Mouse (Mus musculus): ENCODE data around the gene Dock7. TPM values are rescaled to one million over a fixed set of nuclear protein-coding genes. Genes with fewer than 3 reads are reported as not detected.

Dock7 gene
- total and polyA plus RNA-seq, 2 experiments = 6.7 to 25.7 TPM

DNA sequence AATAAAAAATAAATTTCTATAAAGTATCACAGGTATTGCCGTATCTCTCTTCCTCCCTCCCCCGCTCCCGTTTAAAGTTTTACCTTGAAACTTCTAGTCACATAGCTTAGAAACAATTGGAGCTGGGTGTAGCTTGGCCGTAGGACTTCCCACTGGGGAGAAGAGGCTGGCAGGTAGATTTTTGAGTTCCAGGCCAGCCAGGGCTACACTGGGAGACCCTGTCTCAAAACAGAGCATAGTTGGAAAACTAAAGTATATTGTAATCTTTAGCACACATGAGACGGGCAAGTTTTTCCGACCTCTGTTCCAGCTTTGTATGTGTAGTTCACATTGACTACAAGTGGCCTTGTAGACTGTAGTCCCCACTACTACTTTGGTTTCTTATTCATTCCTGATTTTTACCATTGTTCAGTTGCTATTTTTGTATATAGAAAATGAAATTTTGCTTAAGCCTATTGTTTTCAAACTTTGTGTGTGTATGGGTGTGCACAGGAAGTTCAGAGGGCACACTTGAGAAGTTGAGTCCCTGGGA, 195.4 kb downstream of the Dock7 start:
- DNase-seq (ENCODE audit: extremely low read depth, low read depth, low spot score) = peak; percentile 22
- H3K9ac ChIP-seq (ENCODE audit: low read depth, low read length) = no peak overlapping the region
- WGBS = 9% methylated on average over 6 of the region's 6 CpGs
- TF ChIP-seq CTCF (IDR thresholded peaks at IDR 0.05; ENCODE audit: low read depth, low read length) = no peak
- TF ChIP-seq POLR2A (IDR thresholded peaks at IDR 0.05; ENCODE audit: extremely low read depth, insufficient read depth, low read length) = no peak
- no peaks in the 10 kb centered on the region; the same call in 1 of the 2 replicates for H3K79me2 ChIP-seq (ENCODE audit: control insufficient read depth, insufficient read depth, low read length)
- no peak overlapping the region for H3K4me3 ChIP-seq (ENCODE audit: insufficient read depth, low read depth, low read length)
- H3K36me3 ChIP-seq (ENCODE audit: control insufficient read depth, insufficient read depth, low read length) = peaks cover 7% of the 10 kb centered on the region
- H3K27ac ChIP-seq (replicated peaks; ENCODE audit: insufficient read depth, low read depth, low read length) = 0 out of 2 replicates have a peak overlapping the region, but pooled peaks have one; percentile 19
- H3K27me3 ChIP-seq (ENCODE audit: control insufficient read depth, insufficient read depth, low read length) = no peaks in the 10 kb centered on the region
- H3K4me1 ChIP-seq (ENCODE audit: control insufficient read depth, insufficient read depth, low read length) = peaks cover 9% of the 10 kb centered on the region

DNA sequence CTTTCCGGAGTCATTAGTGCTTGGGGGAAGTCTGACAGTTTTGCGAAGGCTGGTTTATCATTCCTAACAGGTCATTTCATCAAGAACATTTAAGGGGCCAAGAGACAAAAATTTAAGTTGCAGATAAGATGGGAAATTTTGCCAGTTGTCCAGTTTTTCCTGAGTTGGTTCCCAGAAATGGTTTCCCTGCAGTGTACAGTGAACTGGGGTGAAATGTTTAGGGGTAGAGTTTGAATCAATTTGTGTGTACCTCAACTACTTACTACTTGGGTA, 195.9 kb downstream of the Dock7 start:
- Histone ChIP-seq H3K36me3 (ENCODE audit: control insufficient read depth, insufficient read depth, low read length) (peaks cover 3% of the 10 kb centered on the region; the same call in 1 of the 2 replicates), H3K9ac (ENCODE audit: low read depth, low read length) (peak overlapping the region; percentile 77; the same call in 1 of the 2 replicates), H3K27me3 (ENCODE audit: control insufficient read depth, insufficient read depth, low read length) (no peaks in the 10 kb centered on the region), H3K4me3 (ENCODE audit: insufficient read depth, low read depth, low read length) (peak overlapping the region; percentile 72), H3K79me2 (ENCODE audit: control insufficient read depth, insufficient read depth, low read length) (no peaks in the 10 kb centered on the region; the same call in 1 of the 2 replicates), H3K27ac (replicated peaks; ENCODE audit: insufficient read depth, low read depth, low read length) (peak overlapping the region; percentile 89), H3K4me1 (ENCODE audit: control insufficient read depth, insufficient read depth, low read length) (peaks cover 9% of the 10 kb centered on the region)
- 0% methylated on average over 2 of the region's 2 CpGs for WGBS
- TF ChIP-seq POLR2A (IDR thresholded peaks at IDR 0.05; ENCODE audit: extremely low read depth, insufficient read depth, low read length) (no peak), CTCF (IDR thresholded peaks at IDR 0.05; ENCODE audit: low read depth, low read length) (no peak)
- DNase-seq (ENCODE audit: extremely low read depth, low read depth, low spot score) = peak; percentile 24

DNA sequence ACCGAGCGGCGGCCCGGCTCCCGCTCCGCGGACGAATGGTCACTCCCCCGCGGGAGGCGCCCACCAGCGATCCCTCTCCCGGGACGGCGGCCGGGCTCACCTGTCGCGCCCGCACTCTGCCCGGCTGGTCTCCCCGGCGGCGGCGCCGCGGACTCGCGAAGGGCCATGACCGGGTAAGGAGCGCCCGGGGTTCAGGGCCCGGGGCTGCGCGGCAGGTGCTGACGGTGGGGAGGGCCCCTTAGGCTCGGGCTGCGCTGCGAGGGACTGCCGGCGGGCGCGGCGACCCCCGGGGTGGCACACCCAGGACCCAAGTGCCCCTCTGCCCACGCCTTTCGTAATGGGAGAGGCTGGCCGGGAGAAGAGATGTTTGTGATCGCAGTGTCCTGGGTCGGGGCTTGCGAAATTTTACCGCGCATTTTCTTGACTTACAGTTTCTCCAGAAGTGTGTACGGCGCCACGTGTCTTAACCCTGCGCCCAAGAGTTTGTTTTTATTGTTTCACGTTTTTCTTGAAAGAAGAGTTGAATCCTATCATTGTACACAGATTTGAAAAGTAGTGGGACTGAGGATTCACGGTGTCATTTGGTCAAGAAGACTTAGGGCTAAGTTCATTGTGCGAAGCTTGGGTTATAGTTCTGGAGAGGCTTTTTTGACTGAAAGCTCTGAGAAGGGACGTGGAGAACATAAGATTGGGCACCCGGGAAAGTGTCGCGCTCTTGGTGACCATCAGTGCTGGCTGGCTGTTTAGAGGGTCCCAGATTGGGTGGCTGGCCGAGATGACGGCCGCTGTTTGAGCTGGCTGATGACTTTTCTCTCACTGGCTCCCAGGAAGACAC, 196.4 kb downstream of the Dock7 start:
- H3K9ac ChIP-seq (ENCODE audit: low read depth, low read length) = peak overlapping the region; percentile 88
- WGBS = under 1% methylated on average over 64 of the region's 66 CpGs
- DNase-seq (ENCODE audit: extremely low read depth, low read depth, low spot score) = peak; percentile 64
- TF ChIP-seq CTCF (IDR thresholded peaks at IDR 0.05; ENCODE audit: low read depth, low read length) (no peak), POLR2A (IDR thresholded peaks at IDR 0.05; ENCODE audit: extremely low read depth, insufficient read depth, low read length) (no peak)
- H3K4me3 ChIP-seq (ENCODE audit: insufficient read depth, low read depth, low read length) = peak overlapping the region; percentile 72
- H3K79me2 ChIP-seq (ENCODE audit: control insufficient read depth, insufficient read depth, low read length) = no peaks in the 10 kb centered on the region; the same call in 1 of the 2 replicates
- H3K4me1 ChIP-seq (ENCODE audit: control insufficient read depth, insufficient read depth, low read length) = peaks cover 9% of the 10 kb centered on the region
- peaks cover 1% of the 10 kb centered on the region; the same call in 1 of the 2 replicates for H3K36me3 ChIP-seq (ENCODE audit: control insufficient read depth, insufficient read depth, low read length)
- H3K27ac ChIP-seq (replicated peaks; ENCODE audit: insufficient read depth, low read depth, low read length) = peak overlapping the region; percentile 89
- H3K27me3 ChIP-seq (ENCODE audit: control insufficient read depth, insufficient read depth, low read length) = no peaks in the 10 kb centered on the region

DNA sequence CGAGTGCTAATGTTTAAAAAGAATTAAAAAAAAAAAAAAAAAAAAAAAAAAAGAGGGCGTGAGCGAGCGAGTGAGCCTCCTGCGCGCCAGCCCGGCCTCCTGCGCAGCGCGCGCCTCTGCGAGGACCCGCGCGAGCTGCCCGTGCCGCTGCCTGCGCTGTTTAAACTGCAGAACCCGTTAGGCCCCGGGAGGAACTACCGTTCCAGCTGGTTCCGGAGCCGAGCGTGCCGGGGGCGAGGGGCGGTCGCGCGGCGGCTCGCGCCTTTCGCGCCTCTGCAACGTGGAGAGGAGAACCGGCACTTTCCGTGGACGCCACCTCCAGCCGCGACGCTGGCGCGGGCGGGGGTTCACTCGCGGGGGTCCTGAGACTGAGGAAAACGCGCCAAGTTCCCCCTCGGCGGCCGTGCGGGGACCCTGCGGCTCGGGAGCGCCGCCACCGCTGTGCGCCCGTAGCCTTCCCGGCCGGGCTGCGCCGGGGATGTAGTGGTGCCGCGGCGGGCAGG, 197.1 kb downstream of the Dock7 start, which contains the start of gene Usp1:
Gene Usp1 (plus strand): TSS at position 243 of the 503 bp plus-strand sequence.
- H3K27ac ChIP-seq (replicated peaks; ENCODE audit: insufficient read depth, low read depth, low read length) = peak within 1 kb of the TSS; percentile 89
- WGBS = under 1% methylated on average over 67 of the region's 67 CpGs
- no peak for DNase-seq (ENCODE audit: extremely low read depth, low read depth, low spot score)

DNA sequence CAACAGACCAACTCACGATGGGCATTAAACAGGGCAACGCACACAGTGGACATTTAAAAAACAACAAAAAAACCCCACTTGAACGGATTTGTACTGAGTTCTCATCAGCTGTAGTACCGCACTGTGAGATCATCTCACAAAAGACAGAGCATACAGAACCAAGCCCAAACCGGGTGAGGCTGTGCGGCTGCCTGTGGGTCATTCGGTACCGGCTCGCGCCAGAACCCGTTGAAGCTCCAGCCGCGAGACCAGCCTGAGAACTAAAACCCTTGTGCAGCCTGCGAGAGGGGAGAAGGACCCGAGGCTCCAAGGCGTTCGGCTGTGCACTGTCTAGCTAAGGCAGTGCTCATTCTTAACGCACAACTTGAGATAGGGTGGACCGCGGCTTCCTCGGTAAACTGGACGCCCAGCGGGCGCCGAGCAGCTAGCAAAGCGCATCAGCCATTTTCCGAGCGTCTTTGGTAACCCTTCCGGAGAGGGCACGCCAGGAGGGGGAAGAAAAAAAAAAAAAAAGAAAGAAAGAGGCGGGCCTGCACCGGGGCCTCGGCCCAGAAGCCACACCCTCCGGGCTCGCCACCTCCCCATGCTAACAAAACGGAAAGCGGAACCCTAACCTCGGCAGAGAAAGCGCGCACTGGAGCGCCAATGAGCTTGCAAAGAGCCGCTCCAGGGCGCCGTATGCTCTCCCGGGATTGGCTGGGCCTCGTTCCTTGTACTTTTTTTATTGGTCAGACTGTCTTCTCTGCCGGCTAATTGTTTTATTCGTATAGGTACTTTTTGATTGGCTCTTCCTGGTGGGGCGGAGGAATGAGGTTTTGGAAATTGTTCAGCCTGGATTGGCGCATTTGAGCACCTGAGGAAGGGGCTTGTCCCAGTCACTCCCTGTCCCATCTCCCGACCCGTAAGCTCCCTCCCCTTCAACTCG, 197.8 kb downstream of the Dock7 start:
- peak; percentile 100 for DNase-seq (ENCODE audit: extremely low read depth, low read depth, low spot score)
- Histone ChIP-seq H3K27me3 (ENCODE audit: control insufficient read depth, insufficient read depth, low read length) (no peaks in the 10 kb centered on the region), H3K27ac (replicated peaks; ENCODE audit: insufficient read depth, low read depth, low read length) (peak overlapping the region; percentile 60), H3K36me3 (ENCODE audit: control insufficient read depth, insufficient read depth, low read length) (no peaks in the 10 kb centered on the region), H3K4me3 (ENCODE audit: insufficient read depth, low read depth, low read length) (peak overlapping the region; percentile 72), H3K79me2 (ENCODE audit: control insufficient read depth, insufficient read depth, low read length) (no peaks in the 10 kb centered on the region; the same call in 1 of the 2 replicates), H3K9ac (ENCODE audit: low read depth, low read length) (peak overlapping the region; percentile 70), H3K4me1 (ENCODE audit: control insufficient read depth, insufficient read depth, low read length) (peaks cover 9% of the 10 kb centered on the region)
- TF ChIP-seq POLR2A (IDR thresholded peaks at IDR 0.05; ENCODE audit: extremely low read depth, insufficient read depth, low read length) (peak; percentile 66), CTCF (IDR thresholded peaks at IDR 0.05; ENCODE audit: low read depth, low read length) (no peak)
- WGBS = under 1% methylated on average over 53 of the region's 53 CpGs

More for the DNA sequence above, 197.1 kb downstream of the Dock7 start, which contains the start of gene Usp1:
- no peaks in the 10 kb centered on the region for H3K36me3 ChIP-seq (ENCODE audit: control insufficient read depth, insufficient read depth, low read length)
- H3K79me2 ChIP-seq (ENCODE audit: control insufficient read depth, insufficient read depth, low read length) = no peaks in the 10 kb centered on the region; the same call in 1 of the 2 replicates
- peak within 1 kb of the TSS; percentile 88 for H3K9ac ChIP-seq (ENCODE audit: low read depth, low read length)
- peak within 1 kb of the TSS; percentile 72 for H3K4me3 ChIP-seq (ENCODE audit: insufficient read depth, low read depth, low read length)
- peaks cover 9% of the 10 kb centered on the region for H3K4me1 ChIP-seq (ENCODE audit: control insufficient read depth, insufficient read depth, low read length)
- TF ChIP-seq CTCF (IDR thresholded peaks at IDR 0.05; ENCODE audit: low read depth, low read length) (no peak), POLR2A (IDR thresholded peaks at IDR 0.05; ENCODE audit: extremely low read depth, insufficient read depth, low read length) (peak; percentile 69)
- no peaks in the 10 kb centered on the region for H3K27me3 ChIP-seq (ENCODE audit: control insufficient read depth, insufficient read depth, low read length)
